Mouse (Mus musculus): ENCODE results near the gene Dynlt1b.
"Not testable (repeated sequence)": the region's sequence is repeated elsewhere in the genome, so short reads cannot be mapped to it uniquely, and the experiment has no call there.

The Dynlt1b gene

GRCm38 (mm10) chr17:6422805-6423204, 7.1 kb upstream of the Dynlt1b start:
- DNase-seq (ENCODE audit: low spot score in 2 of 2): not testable (repeated sequence)

DNA sequence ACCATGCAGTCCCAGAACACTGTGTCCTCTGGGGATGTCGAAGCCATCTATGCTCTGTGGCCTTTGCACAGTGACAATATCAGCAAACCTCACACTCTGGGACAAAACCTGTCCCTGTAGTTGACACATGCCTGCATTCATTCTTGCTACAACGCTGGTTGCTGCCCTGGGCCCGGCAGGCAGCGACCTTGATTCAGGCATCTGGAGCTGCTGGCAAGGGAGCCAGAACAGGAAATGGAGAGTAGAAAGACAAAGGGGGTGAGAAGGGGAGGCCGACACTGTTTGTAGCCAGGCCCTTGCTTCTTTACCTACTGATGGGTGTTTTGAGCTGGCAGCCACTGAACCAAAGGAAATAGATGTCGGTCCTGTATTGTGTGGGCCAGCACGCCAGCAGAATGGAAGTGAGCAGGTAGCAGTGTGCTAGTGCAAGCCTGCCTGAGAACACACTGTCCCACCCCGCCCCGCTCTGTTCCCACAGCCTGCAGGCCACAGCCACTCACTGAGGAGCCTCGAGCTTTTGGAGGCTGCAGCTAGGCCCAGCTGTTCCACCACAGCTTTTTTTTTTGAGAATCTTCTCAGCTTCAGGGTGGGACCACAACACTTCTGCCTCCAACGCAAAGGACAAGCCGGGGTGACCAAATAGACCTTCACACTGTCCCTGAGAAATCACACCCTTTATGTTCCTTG, 5.5 kb upstream of the Dynlt1b start:
- peak in 1 of 2 experiments; percentile 46 for DNase-seq (ENCODE audit: low spot score in 2 of 2)

GRCm38 (mm10) chr17:6425325-6425724, 4.6 kb upstream of the Dynlt1b start:
- not testable (repeated sequence) for DNase-seq (ENCODE audit: low spot score in 2 of 2)

- DNase-seq (ENCODE audit: low spot score in 2 of 2): not testable (repeated sequence)
These were observed 3.0 kb upstream of the Dynlt1b start for GRCm38 (mm10) chr17:6426869-6427268.

DNA sequence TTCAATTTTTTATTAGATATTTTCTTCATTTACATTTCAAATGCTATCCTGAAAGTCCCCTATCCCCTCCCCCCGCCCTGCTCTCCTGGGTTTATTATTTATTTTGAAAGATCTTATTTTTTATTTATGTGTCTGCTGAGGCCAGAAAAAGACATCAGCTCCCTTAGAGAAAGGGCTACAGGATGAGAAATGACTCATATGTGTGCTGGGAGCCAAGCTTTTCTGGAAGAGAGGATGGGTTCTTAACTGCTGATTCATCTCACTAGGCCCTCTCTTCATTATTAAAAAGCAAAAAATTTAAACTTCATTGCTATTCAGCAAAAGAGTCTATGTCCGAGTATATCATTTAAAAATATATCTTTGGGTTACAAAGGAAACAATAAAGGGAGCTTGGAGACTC, 986 bp upstream of the Dynlt1b start:
- DNase-seq (ENCODE audit: low spot score in 2 of 2): not testable (repeated sequence)

GRCm38 (mm10) chr17:6430410-6431001, 594 bp downstream of the Dynlt1b start:
- DNase-seq (ENCODE audit: low spot score in 2 of 2): not testable (repeated sequence)

DNA sequence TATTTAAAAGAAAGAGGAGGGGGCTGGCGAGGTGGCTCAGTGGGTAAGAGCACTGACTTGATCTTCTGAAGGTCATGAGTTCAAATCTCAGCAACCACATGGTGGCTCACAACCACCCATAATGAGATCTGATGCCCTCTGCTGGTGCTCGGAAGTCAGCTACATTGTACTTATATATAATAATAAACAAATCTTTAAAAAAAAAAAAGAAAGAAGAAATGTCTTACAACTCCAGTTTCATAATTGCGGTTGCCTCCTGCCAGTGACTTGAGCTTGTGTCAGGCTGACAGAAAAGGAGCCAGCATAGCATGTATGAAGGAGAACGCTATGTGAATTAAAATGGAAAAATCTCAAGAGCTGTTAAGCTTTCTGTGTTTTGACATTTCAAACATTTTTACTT, 2.5 kb downstream of the Dynlt1b start:
- not testable (repeated sequence) for DNase-seq (ENCODE audit: low spot score in 2 of 2)

GRCm38 (mm10) chr17:6433691-6434090, 3.8 kb downstream of the Dynlt1b start:
- not testable (repeated sequence) for DNase-seq (ENCODE audit: low spot score in 2 of 2)

DNA sequence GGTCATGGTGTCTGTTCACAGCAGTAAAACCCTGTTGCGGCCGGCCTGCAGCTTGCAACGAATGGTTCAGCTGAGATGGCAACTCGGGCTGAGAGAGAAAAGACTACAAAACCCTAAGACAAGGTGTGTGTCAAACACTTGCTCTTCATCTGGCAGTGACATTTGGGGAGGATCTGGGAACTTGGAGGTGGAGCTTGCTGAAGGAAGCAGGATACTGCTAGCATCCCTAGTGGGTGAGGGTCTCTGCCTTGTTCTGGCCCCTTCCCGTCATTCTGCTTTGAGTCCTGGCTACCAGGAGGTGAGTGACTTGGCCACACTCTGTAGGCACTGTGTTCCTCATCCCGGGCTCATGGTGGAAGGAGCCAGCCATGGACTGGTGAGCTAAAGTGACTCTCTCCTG, 8.2 kb downstream of the Dynlt1b start:
- not testable (repeated sequence) for DNase-seq (ENCODE audit: low spot score in 2 of 2)

GRCm38 (mm10) chr17:6439913-6440312, 10.0 kb downstream of the Dynlt1b start:
- not testable (repeated sequence) for DNase-seq (ENCODE audit: low spot score in 2 of 2)

DNA sequence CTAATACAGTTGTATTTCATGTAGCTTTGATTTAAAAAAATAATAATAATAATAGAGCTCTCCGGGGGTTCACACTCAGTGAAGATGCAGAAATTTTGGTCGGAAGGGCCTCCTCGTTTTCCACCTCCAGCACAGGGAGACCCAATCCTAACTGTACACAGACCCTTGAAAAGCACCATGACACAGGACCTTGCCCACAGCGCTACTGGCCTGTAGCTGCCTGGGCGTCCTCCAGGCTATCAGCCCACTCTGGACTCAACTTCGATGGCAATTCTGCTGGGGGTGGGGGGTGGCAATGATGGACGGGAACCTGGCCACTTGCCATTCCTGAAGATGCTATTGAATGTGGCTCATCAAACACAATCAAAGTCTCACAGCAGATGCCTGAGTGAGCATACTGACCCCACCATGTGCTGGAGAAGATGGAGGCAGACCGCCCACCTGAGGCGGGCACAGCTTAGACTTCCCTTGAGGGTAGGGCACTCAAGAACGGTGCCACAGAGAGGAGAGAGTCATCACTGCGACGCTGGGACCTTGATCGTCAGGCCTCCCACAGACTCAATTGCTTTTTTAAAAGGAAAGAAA, 10.7 kb downstream of the Dynlt1b start:
- DNase-seq (ENCODE audit: low spot score in 2 of 2): peak in 1 of 2 experiments; percentile 67

DNA sequence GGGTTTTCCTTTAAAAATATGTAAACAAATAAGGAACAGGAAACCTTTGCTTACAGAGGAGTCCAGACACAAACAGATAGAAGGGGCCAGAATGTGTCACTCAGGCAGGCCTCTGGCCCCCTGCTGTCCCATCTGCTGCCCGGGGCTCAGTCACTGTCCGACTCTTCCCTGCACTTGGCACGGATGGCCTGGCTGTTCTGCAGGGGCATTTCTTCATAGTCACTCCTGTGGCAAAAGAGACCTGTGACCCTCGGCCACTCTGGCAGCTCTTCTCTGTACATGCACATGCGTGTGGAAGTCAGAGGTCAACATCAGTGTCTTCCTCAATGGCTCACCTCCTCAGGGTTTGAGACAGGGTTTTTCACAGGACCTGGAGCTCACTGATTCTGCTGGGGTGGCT, 11.3 kb downstream of the Dynlt1b start:
- not testable (repeated sequence) for DNase-seq (ENCODE audit: low spot score in 2 of 2)

DNA sequence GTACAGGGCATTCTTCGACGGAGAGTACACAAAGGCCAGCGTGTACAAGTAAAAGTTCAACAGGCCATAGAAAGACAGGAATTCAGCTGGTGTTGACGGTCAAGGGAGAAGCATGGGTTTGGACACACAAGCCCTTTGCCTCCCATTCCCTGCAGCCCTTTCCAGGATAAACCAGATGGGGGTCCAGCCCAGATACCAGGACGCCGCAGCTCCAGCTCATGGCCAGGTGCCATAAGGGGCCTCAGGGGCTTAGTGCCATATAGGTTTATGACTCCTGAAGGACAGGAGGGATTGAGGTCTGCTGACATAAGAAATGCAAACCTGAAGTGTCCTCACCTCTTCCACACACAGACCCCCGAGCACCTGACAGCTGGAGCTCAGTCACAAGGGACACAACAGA, 12.6 kb downstream of the Dynlt1b start:
- DNase-seq (ENCODE audit: low spot score in 2 of 2): peak in 1 of 2 experiments; percentile 60

GRCm38 (mm10) chr17:6445794-6446587, 16.1 kb downstream of the Dynlt1b start:
- DNase-seq (ENCODE audit: low spot score in 2 of 2): not testable (repeated sequence)

DNA sequence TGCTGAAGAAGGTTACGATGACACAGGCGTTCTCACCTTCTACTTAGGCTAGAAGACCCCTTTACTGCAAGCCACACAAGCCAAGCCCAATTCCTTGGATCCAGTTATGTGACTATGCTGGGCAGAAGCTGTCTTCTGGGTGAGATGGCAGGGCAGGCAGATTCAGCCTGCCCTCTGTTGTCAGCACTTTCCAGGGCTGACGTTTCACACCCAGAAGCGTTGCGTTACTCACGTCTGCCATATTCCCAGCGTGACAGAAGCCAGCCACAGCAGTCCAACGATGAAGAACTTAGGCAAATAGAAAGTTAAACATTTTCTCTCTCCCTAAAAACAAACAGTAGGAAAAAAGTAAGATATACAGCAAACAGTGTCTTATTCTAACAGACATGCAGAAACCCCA, 18.4 kb downstream of the Dynlt1b start:
- peak in 1 of 2 experiments; percentile 60 for DNase-seq (ENCODE audit: low spot score in 2 of 2)

DNA sequence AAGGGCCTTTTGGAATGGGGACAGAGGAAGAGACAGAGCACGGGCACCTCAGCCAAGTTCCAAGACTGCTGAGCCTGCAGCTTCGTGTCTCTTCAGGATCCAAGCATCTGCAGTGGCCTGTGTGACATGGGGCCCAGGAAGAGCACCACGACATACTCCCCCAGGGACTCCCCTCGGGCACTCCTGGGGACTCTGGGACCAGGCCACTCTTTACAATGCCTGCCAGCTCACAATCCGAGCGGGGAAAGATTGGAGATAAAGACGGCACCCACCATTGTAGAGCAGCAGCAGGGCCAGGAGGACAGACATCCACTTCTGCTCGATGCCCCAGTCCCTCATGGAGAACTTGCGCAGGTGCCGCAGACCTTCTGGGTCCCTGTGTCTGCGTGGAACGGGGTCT, 19.3 kb downstream of the Dynlt1b start:
- not testable (repeated sequence) for DNase-seq (ENCODE audit: low spot score in 2 of 2)

GRCm38 (mm10) chr17:6451205-6451604, 21.3 kb downstream of the Dynlt1b start:
- DNase-seq (ENCODE audit: low spot score in 2 of 2): not testable (repeated sequence)

GRCm38 (mm10) chr17:6452689-6453088, 22.8 kb downstream of the Dynlt1b start:
- peak in 1 of 2 experiments; percentile 71 for DNase-seq (ENCODE audit: low spot score in 2 of 2)

DNA sequence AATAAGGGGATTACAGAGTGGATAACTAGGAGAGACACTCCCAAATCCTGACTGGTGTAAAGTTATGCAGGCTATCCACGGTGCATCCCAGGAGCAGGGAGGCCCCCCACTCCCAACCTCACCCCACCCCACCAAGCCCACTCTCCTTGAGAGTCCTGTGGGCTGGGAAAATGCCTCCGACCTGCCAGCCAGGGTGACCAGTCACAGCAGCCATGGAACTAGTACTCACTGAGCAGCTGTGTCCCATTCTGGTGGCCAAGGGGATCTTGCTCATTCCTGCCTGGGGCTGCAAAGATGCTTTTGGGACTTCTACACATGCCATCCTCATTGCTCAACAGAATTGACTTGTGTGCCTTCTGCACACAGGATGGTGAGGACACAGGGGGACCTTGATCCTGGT, 24.8 kb downstream of the Dynlt1b start:
- peak in 1 of 2 experiments; percentile 58 for DNase-seq (ENCODE audit: low spot score in 2 of 2)

- DNase-seq (ENCODE audit: low spot score in 2 of 2): peak in 1 of 2 experiments; percentile 58
These were observed 26.0 kb downstream of the Dynlt1b start for GRCm38 (mm10) chr17:6455883-6456282.

DNA sequence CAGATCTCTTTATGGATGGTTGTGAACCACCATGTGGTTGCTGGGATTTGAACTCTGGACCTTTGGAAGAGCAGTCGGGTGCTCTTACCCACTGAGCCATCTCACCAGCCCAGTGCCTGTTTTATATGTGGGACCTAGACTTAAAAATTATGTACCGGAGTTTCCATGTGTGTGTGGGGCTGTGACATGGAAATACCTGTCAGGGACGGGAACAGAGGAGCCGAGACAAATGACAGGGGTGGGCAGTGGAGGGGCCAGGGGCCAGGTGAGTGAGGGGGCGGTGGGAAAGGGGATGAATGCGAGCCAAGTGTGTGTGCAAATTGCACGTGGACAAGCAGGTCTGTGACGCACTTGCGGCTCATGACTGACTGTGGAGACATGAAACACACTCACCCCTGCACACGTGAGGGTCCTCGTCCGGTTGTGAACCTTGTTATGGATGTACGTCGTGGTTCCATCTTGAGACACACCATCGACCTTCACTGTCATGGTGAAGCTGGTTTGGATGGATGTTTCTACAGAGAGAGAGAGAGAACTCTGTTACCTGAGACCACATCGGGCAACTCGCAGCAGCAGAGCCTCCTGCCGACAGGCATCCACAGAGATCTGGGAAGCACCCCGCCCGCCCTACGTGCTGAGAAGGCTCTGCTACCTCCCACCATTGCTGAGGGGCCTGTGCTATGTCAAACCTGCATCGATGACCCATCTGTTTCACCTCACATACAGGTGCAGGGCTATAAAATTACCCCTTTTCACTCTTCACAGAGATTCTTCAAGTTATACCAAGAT, 26.9 kb downstream of the Dynlt1b start:
- not testable (repeated sequence) for DNase-seq (ENCODE audit: low spot score in 2 of 2)

Data from urinary bladder, postnatal 4 days (tissue).